Mouse (Mus musculus) urinary bladder, adult 18-20 months (tissue): ENCODE results near the gene Acp2.
"Not testable (repeated sequence)": the region's sequence is repeated elsewhere in the genome, so short reads cannot be mapped to it uniquely, and the experiment has no call there.

Source experiments
- DNase-seq, 2 experiments: peaks; one replicate each; pipeline ENCODE4 v3.0.0; 2022; ENCODE audit warnings: low spot score in 2 of 2, mixed read lengths in 2 of 2

Acp2 gene

GRCm38 (mm10) chr2:91194624-91195332, 7.9 kb upstream of the Acp2 start:
- DNase-seq = peak; percentile 73 to 87

GRCm38 (mm10) chr2:91196577-91197001, 6.1 kb upstream of the Acp2 start:
- DNase-seq = peak in 1 of 2 experiments; percentile 30

GRCm38 (mm10) chr2:91198888-91199287, 3.8 kb upstream of the Acp2 start:
- DNase-seq = no peak

- no peak for DNase-seq
Observed at GRCm38 (mm10) chr2:91202972-91203656, 429 bp downstream of the Acp2 start.

- DNase-seq = no peak
Observed at GRCm38 (mm10) chr2:91206254-91206775, 3.6 kb downstream of the Acp2 start.

- no peak for DNase-seq
Observed at GRCm38 (mm10) chr2:91213311-91213710, 10.6 kb downstream of the Acp2 start.

GRCm38 (mm10) chr2:91217032-91217431, 14.3 kb downstream of the Acp2 start:
- no peak for DNase-seq

- DNase-seq = no peak
Observed at GRCm38 (mm10) chr2:91220501-91220900, 17.8 kb downstream of the Acp2 start.

GRCm38 (mm10) chr2:91223614-91224013, 20.9 kb downstream of the Acp2 start:
- no peak for DNase-seq

- no peak for DNase-seq
Observed at GRCm38 (mm10) chr2:91229735-91230134, 27.1 kb downstream of the Acp2 start.

GRCm38 (mm10) chr2:91236601-91237510, 34.2 kb downstream of the Acp2 start, which contains the start of gene Ddb2:
Ddb2 (minus strand) TSS chr2:91236982.
- peak; percentile 69 to 91 for DNase-seq

GRCm38 (mm10) chr2:91237511-91238080, 34.9 kb downstream of the Acp2 start:
- DNase-seq = not testable (repeated sequence)

GRCm38 (mm10) chr2:91242547-91242946, 39.9 kb downstream of the Acp2 start:
- DNase-seq = peak in 1 of 2 experiments; percentile 44

GRCm38 (mm10) chr2:91243416-91243815, 40.7 kb downstream of the Acp2 start:
- DNase-seq = no peak

GRCm38 (mm10) chr2:91244557-91245228, 42.0 kb downstream of the Acp2 start:
- no peak for DNase-seq

- DNase-seq = no peak
Observed at GRCm38 (mm10) chr2:91248366-91248765, 45.7 kb downstream of the Acp2 start.

- DNase-seq = no peak
Observed at GRCm38 (mm10) chr2:91252001-91252400, 49.3 kb downstream of the Acp2 start.

GRCm38 (mm10) chr2:91252512-91252911, 49.8 kb downstream of the Acp2 start:
- no peak for DNase-seq

- no peak for DNase-seq
Observed at GRCm38 (mm10) chr2:91254725-91255380, 52.2 kb downstream of the Acp2 start.

- no peak for DNase-seq
Observed at GRCm38 (mm10) chr2:91255661-91256150, 53.0 kb downstream of the Acp2 start, which contains the start of gene Pacsin3. Pacsin3 (plus strand) TSS chr2:91255954.
